Mouse (Mus musculus) lung, adult 2 months (tissue): ENCODE measurements at regions not wholly inside any gene's neighbourhood (a gene's known extent, or its start where the extent isn't known, plus 50 kb on each side); places are given as distances from the start of the nearest gene placed in this dataset.
A peak's percentile ranks its signal among the peaks of the same experiment; 100 is the strongest.

Experiments
- DNase-seq: peaks from one replicate; pipeline ENCODE4 v3.0.0; 2022
- H3K4me1 ChIP-seq: fragments of 200-500 bp; 2 replicates; pipeline ENCODE4 v1.6.1; 2011; ENCODE audit warnings: low read length; ENCODE audit not compliant: control insufficient read depth, insufficient read depth
- H3K4me3 ChIP-seq: fragments of 200-500 bp; replicated peaks from 2 replicates; pipeline ENCODE3; 2011; ENCODE audit warnings: low read depth, mild to moderate bottlenecking, control low read depth, low read length; ENCODE audit errors: extremely low read depth
- CTCF ChIP-seq: fragments of 200-500 bp; IDR thresholded peaks from 2 replicates; pipeline ENCODE4 v1.5.1; 2011; ENCODE audit warnings: mild to moderate bottlenecking, low read length, control low read depth; ENCODE audit not compliant: insufficient read depth
- POLR2A ChIP-seq: fragments of 200-500 bp; IDR thresholded peaks from 2 replicates; pipeline ENCODE4 v1.6.1; 2011; ENCODE audit warnings: low read depth, mild to moderate bottlenecking, control low read depth, low read length, borderline replicate concordance; ENCODE audit errors: extremely low read depth
- WGBS: fragments of 180-500 bp; shearing (Covaris S2); methylation state at CpG from one replicate; pipeline ENCODE4 v1.1.7; 2018; 5-methylcytosine and 5-hydroxymethylcytosine counted together

DNA sequence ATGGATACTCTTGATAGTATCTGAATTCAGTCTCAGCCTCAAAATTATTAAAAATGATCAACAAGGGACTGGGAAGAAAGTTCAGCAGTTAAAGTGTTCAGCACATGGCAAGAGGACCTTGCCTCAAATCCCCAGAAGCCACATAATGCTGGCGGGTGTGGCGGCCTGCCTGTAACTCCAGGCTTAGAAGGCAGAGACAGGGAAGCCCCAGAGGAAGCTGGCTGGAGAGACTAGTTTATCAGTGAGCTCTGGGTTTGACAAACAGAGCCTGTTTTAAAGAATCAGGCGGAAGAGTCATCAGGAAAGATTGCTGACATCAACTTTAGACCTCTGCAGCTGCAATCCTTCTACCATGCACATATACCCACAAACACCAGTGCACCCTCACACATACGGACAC lies 52.1 kb upstream of the Fyn start:
- DNase-seq: no peak
- no peak for TF ChIP-seq CTCF
- TF ChIP-seq POLR2A: no peak
- H3K4me1 ChIP-seq: no peaks in the 10 kb centered on the region
- H3K4me3 ChIP-seq: no peak overlapping the region
- 50% methylated on average over 4 of the region's 4 CpGs for WGBS

DNA sequence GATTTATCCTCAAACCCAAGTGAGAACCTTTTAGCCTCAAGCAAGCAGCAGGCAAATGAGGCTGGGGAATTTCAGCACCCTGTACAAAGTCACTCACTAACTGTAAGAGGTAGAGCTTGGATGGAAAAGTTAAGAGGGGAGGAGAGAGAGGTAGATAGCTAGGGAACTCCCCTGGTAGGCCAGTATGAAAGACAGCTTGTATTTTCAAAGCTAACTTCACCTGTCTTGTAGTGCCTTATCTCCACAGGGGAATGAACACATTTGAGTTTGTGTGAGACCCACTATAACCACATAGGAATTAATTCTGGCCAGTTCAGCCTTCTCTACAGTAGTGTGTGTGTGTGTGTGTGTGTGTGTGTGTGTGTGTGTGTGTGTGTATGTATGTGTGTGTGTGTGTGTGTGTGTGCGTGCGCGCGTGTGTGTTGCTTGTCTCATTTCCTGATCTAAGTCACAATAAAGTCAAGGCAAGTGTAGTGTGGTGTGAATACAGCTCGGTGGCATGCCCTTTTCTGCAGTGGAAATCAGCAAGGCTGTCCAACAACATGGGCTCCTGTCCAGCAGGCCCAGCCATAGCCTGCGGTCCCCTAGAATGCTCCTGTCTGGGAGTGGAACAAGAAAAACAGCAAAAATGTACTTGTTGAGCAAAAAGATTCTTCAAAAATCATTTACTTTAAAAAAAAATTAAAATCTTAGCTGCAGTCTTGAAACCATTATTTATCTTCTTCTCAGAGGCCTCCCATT lies 53.1 kb upstream of the Fyn start:
- 37% methylated on average over 6 of the region's 6 CpGs for WGBS
- TF ChIP-seq CTCF: no peak
- TF ChIP-seq POLR2A: no peak
- Histone ChIP-seq H3K4me1 (no peaks in the 10 kb centered on the region), H3K4me3 (no peak overlapping the region)
- no peak for DNase-seq

GRCm38 (mm10) chr10:39311501-39311900 lies 57.2 kb upstream of the Fyn start:
- TF ChIP-seq CTCF (no peak), POLR2A (no peak)
- WGBS: 95% methylated on average over 1 of the region's 1 CpGs
- DNase-seq: no peak
- Histone ChIP-seq H3K4me1 (no peaks in the 10 kb centered on the region), H3K4me3 (no peak overlapping the region)

GRCm38 (mm10) chr10:39308535-39308934 lies 60.1 kb upstream of the Fyn start:
- DNase-seq: no peak
- Histone ChIP-seq H3K4me1 (no peaks in the 10 kb centered on the region), H3K4me3 (no peak overlapping the region)
- TF ChIP-seq POLR2A: no peak
- TF ChIP-seq CTCF: no peak
- 71% methylated on average over 1 of the region's 1 CpGs for WGBS

- TF ChIP-seq POLR2A (no peak), CTCF (no peak)
- no peak overlapping the region for H3K4me3 ChIP-seq
- DNase-seq: no peak
- WGBS: 70% methylated on average over 11 of the region's 11 CpGs
- no peaks in the 10 kb centered on the region for H3K4me1 ChIP-seq
These were observed 75.8 kb upstream of the Fyn start for GRCm38 (mm10) chr10:39292703-39293496.

GRCm38 (mm10) chr10:39291747-39292198 lies 76.9 kb upstream of the Fyn start:
- Histone ChIP-seq H3K4me1 (no peaks in the 10 kb centered on the region), H3K4me3 (no peak overlapping the region)
- TF ChIP-seq CTCF (no peak), POLR2A (no peak)
- DNase-seq: peak; percentile 11
- WGBS: 63% methylated on average over 9 of the region's 9 CpGs

GRCm38 (mm10) chr10:39291134-39291746 lies 77.4 kb upstream of the Fyn start:
- TF ChIP-seq CTCF (no peak), POLR2A (no peak)
- no peak overlapping the region for H3K4me3 ChIP-seq
- H3K4me1 ChIP-seq: no peaks in the 10 kb centered on the region
- no peak for DNase-seq
- WGBS: 38% methylated on average over 8 of the region's 8 CpGs

DNA sequence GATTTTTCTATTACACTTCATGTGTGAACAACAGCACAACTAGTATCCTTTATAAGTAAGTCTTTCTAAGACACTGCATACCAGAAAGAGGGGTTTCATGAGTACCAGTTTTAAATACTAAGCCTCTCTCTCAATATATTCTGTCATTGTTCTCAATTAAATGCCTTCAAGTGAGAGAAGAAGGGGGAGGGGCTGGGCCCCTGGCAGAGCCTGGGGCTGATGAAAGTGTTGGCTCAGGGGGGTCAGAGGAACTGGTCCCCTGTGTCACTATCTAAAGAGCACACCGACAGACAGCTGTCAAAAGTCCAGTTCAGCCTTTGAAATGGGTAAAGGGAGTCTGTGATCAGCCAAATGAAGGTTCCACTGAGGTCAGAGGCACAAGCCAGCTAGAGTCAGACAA lies 78.4 kb upstream of the Fyn start:
- TF ChIP-seq CTCF: no peak
- TF ChIP-seq POLR2A: no peak
- H3K4me1 ChIP-seq: no peaks in the 10 kb centered on the region
- 73% methylated on average over 1 of the region's 1 CpGs for WGBS
- no peak overlapping the region for H3K4me3 ChIP-seq
- no peak for DNase-seq

- no peak for TF ChIP-seq POLR2A
- no peak for TF ChIP-seq CTCF
- Histone ChIP-seq H3K4me1 (no peaks in the 10 kb centered on the region), H3K4me3 (no peak overlapping the region)
- no peak for DNase-seq
- 78% methylated on average over 14 of the region's 14 CpGs for WGBS
These were observed 88.2 kb upstream of the Fyn start for GRCm38 (mm10) chr10:39280366-39281000.
